Mouse (Mus musculus) kidney, adult 2 months (tissue): ENCODE measurements at regions not wholly inside any gene's neighbourhood (a gene's known extent, or its start where the extent isn't known, plus 50 kb on each side); places are given as distances from the start of the nearest gene placed in this dataset.

Experiments
- DNase-seq: peaks from one replicate; pipeline ENCODE4 v3.0.0; 2021
- H3K27ac ChIP-seq: fragments of 200-500 bp; 2 replicates; pipeline ENCODE4 v1.5.1; 2012; ENCODE audit warnings: low read depth, low read length, control low read depth, inconsistent platforms; ENCODE audit not compliant: insufficient read depth
- H3K27me3 ChIP-seq: fragments of 200-500 bp; replicated peaks from 2 replicates; pipeline ENCODE4 v1.6.1; 2012; ENCODE audit warnings: mild to moderate bottlenecking, moderate library complexity, low read length, inconsistent platforms; ENCODE audit not compliant: control insufficient read depth, insufficient read depth
- H3K36me3 ChIP-seq: fragments of 200-500 bp; 2 replicates; pipeline ENCODE4 v1.6.1; 2012; ENCODE audit warnings: mild to moderate bottlenecking, moderate library complexity, low read length, inconsistent platforms; ENCODE audit not compliant: control insufficient read depth, insufficient read depth
- H3K4me1 ChIP-seq: fragments of 200-500 bp; 2 replicates; pipeline ENCODE4 v1.6.1; 2011; ENCODE audit warnings: low read length; ENCODE audit not compliant: control insufficient read depth, insufficient read depth
- H3K4me3 ChIP-seq: fragments of 200-500 bp; 2 replicates; pipeline ENCODE4 v1.5.1; 2011; ENCODE audit warnings: mild to moderate bottlenecking, low read depth, low read length, control low read depth; ENCODE audit not compliant: insufficient read depth
- CTCF ChIP-seq: fragments of 200-500 bp; conservative IDR thresholded peaks from 2 replicates; pipeline ENCODE4 v1.5.1; 2011; ENCODE audit warnings: low read depth, mild to moderate bottlenecking, control low read depth, low read length, moderate library complexity, mixed read lengths; ENCODE audit not compliant: insufficient read depth, insufficient read length
- POLR2A ChIP-seq: fragments of 200-500 bp; IDR thresholded peaks from one replicate; pipeline ENCODE4 v1.6.1; 2011; ENCODE audit warnings: low read depth, low read length, control low read depth
- WGBS: fragments of 180-500 bp; shearing (Covaris S2); methylation state at CpG from one replicate; pipeline ENCODE4 v1.1.7; 2018; 5-methylcytosine and 5-hydroxymethylcytosine counted together

GRCm38 (mm10) chr14:92764354-92764753 is 1126.1 kb downstream of the Pcdh9 start:
- no peak for DNase-seq
- Histone ChIP-seq H3K36me3 (no peaks in the 10 kb centered on the region), H3K4me1 (no peaks in the 10 kb centered on the region)

GRCm38 (mm10) chr14:92754676-92755075 is 1135.8 kb downstream of the Pcdh9 start:
- WGBS: 78% methylated on average over 9 of the region's 9 CpGs
- no peaks in the 10 kb centered on the region for H3K4me1 ChIP-seq
- no peak for DNase-seq
- no peak overlapping the region for H3K4me3 ChIP-seq
- no peak overlapping the region for H3K27ac ChIP-seq
- TF ChIP-seq CTCF (no peak), POLR2A (no peak)
- no peaks in the 10 kb centered on the region for H3K27me3 ChIP-seq
- H3K36me3 ChIP-seq: no peaks in the 10 kb centered on the region

More at GRCm38 (mm10) chr14:92764354-92764753, 1126.1 kb downstream of the Pcdh9 start:
- Histone ChIP-seq H3K27ac (no peak overlapping the region), H3K4me3 (no peak overlapping the region), H3K27me3 (no peaks in the 10 kb centered on the region)
- 21% methylated on average over 6 of the region's 6 CpGs for WGBS
- TF ChIP-seq POLR2A: no peak
- peak; percentile 35; the same call in 1 of the 2 replicates for TF ChIP-seq CTCF

- Histone ChIP-seq H3K27ac (no peak overlapping the region), H3K4me1 (no peaks in the 10 kb centered on the region), H3K4me3 (no peak overlapping the region), H3K27me3 (no peaks in the 10 kb centered on the region), H3K36me3 (no peaks in the 10 kb centered on the region)
- TF ChIP-seq POLR2A: no peak
- no peak for TF ChIP-seq CTCF
- 29% methylated on average over 2 of the region's 2 CpGs for WGBS
- DNase-seq: no peak
These were observed 1172.8 kb downstream of the Pcdh9 start for GRCm38 (mm10) chr14:92717666-92718065.

- no peak overlapping the region for H3K4me3 ChIP-seq
- no peak for DNase-seq
- WGBS: 69% methylated on average over 1 of the region's 1 CpGs
- no peak overlapping the region for H3K27ac ChIP-seq
- H3K36me3 ChIP-seq: no peaks in the 10 kb centered on the region
- H3K27me3 ChIP-seq: no peaks in the 10 kb centered on the region
- no peaks in the 10 kb centered on the region for H3K4me1 ChIP-seq
- no peak for TF ChIP-seq POLR2A
- TF ChIP-seq CTCF: no peak
These were observed 1202.3 kb downstream of the Pcdh9 start for GRCm38 (mm10) chr14:92688151-92688550.

GRCm38 (mm10) chr14:92687106-92687505 is 1203.4 kb downstream of the Pcdh9 start:
- H3K4me1 ChIP-seq: no peaks in the 10 kb centered on the region
- no peak for DNase-seq
- no peak overlapping the region for H3K4me3 ChIP-seq
- TF ChIP-seq POLR2A: no peak
- TF ChIP-seq CTCF: no peak
- H3K27me3 ChIP-seq: no peaks in the 10 kb centered on the region
- H3K27ac ChIP-seq: no peak overlapping the region
- WGBS: 54% methylated on average over 1 of the region's 1 CpGs
- H3K36me3 ChIP-seq: no peaks in the 10 kb centered on the region

GRCm38 (mm10) chr14:92678845-92679499 is 1211.5 kb downstream of the Pcdh9 start:
- Histone ChIP-seq H3K27me3 (no peaks in the 10 kb centered on the region), H3K36me3 (no peaks in the 10 kb centered on the region), H3K4me1 (no peaks in the 10 kb centered on the region), H3K27ac (no peak overlapping the region), H3K4me3 (no peak overlapping the region)
- no peak for DNase-seq
- TF ChIP-seq POLR2A (no peak), CTCF (no peak)
- WGBS: 70% methylated on average over 4 of the region's 4 CpGs

- H3K27ac ChIP-seq: no peak overlapping the region
- TF ChIP-seq POLR2A (no peak), CTCF (no peak)
- no peak overlapping the region for H3K4me3 ChIP-seq
- H3K27me3 ChIP-seq: no peaks in the 10 kb centered on the region
- no peaks in the 10 kb centered on the region for H3K4me1 ChIP-seq
- no peaks in the 10 kb centered on the region for H3K36me3 ChIP-seq
- 81% methylated on average over 3 of the region's 3 CpGs for WGBS
- no peak for DNase-seq
These were observed 1216.3 kb downstream of the Pcdh9 start for GRCm38 (mm10) chr14:92674146-92674545.
